In the genomic region with DNA sequence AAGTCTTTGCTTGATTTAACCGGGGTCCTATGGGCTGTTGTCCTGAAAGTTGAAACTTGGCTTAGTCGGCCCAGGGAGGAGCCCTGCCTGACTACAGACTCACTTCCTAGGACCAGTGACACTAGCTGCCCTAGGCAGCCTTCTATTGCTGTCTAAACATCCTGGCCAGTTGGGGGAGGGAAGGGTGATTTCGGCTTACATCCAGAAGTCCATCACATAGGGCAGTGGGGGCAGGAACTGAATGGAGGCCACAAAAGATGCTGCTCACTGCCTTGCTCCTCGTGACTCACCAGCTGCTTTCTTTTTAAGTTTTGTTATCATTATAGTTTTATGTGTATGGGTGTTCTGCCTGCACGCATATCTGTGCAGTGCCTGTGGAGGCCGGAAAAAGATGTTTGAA, we compare ENCODE assay signal across 10 mouse cellular contexts. TPM values are rescaled to one million over a fixed set of nuclear protein-coding genes. Genes with fewer than 3 reads are reported as not detected.
DNase-seq lines count a peak whose midpoint lies in the region; ATAC-seq and TF ChIP-seq lines count a peak whose summit lies in the region.
"Had no signal": no experiment of that assay in that cellular context is flagged by ENCODE, and none has a peak within 500 bp of the region (broad histone marks: within the 10 kb centered on the region; RNA-seq: fewer than 3 reads in every experiment).

No protein-coding gene starts in this region.

- H3K4me2 ChIP-seq in heart, embryonic 12.5 days: no peak overlapping the region
- no peak overlapping the region for H3K4me2 ChIP-seq in heart, postnatal 0 days (ENCODE audit: low read depth, low read length)
- no peak overlapping the region for H3K4me2 ChIP-seq in midbrain, embryonic 11.5 days
- H3K4me2 ChIP-seq: heart, embryonic 15.5 days had no signal

- intact Hi-C loops in left cerebral cortex, postnatal 4 days (cut with DNase I): no loop called here

- H3K9me3 ChIP-seq in heart, embryonic 12.5 days (replicated peaks): peaks cover 4% of the 10 kb centered on the region; the same call in 1 of the 2 replicates
- no peaks in the 10 kb centered on the region for H3K9me3 ChIP-seq in heart, postnatal 0 days (replicated peaks; ENCODE audit: control insufficient read depth, low read length)
- H3K9me3 ChIP-seq in midbrain, embryonic 11.5 days (ENCODE audit: control insufficient read depth, low read length): no peaks in the 10 kb centered on the region
- H3K9me3 ChIP-seq: heart, embryonic 15.5 days had no signal

- H3K27me3 ChIP-seq in heart, embryonic 12.5 days (replicated peaks): no peaks in the 10 kb centered on the region
- no peaks in the 10 kb centered on the region for H3K27me3 ChIP-seq in heart, postnatal 0 days (ENCODE audit: control insufficient read depth, insufficient read depth, low read length)
- H3K27me3 ChIP-seq in midbrain, embryonic 11.5 days (ENCODE audit: control insufficient read depth, insufficient read depth, low read length): no peaks in the 10 kb centered on the region
- H3K27me3 ChIP-seq: heart, embryonic 15.5 days had no signal

- H3K9ac ChIP-seq in heart, embryonic 12.5 days: no peak overlapping the region
- H3K9ac ChIP-seq in heart, postnatal 0 days (replicated peaks; ENCODE audit: low read depth, low read length): no peak overlapping the region
- no peak overlapping the region for H3K9ac ChIP-seq in midbrain, embryonic 11.5 days (ENCODE audit: low read length)
- H3K9ac ChIP-seq: heart, embryonic 15.5 days had no signal

- 72% methylated on average over 6 of the region's 6 CpGs for WGBS in heart, embryonic 12.5 days
- 56% methylated on average over 6 of the region's 6 CpGs for WGBS in heart, postnatal 0 days
- WGBS in midbrain, embryonic 11.5 days: 84% methylated on average over 6 of the region's 6 CpGs

- H3K4me1 ChIP-seq in heart, embryonic 12.5 days (replicated peaks): peaks cover 5% of the 10 kb centered on the region; the same call in 1 of the 2 replicates
- H3K4me1 ChIP-seq in heart, postnatal 0 days (ENCODE audit: control insufficient read depth, insufficient read depth): peaks cover 6% of the 10 kb centered on the region; the same call in 1 of the 2 replicates
- 0 out of 2 replicates have a peak, but pooled peaks cover 2% of the 10 kb centered on the region for H3K4me1 ChIP-seq in midbrain, embryonic 11.5 days (ENCODE audit: control insufficient read depth, insufficient read depth, low read length)
- H3K4me1 ChIP-seq: heart, embryonic 15.5 days had no signal

- peak; percentile 98 for DNase-seq in heart, adult 11 months
- peak; percentile 26 for DNase-seq in heart, postnatal 0 days (ENCODE audit: low spot score)
- DNase-seq in kidney, postnatal 10 days: peak; percentile 84
- DNase-seq in lung, postnatal 25 days (ENCODE audit: low spot score): peak; percentile 84
- DNase-seq in midbrain, embryonic 11.5 days (ENCODE audit: low spot score, missing footprints): no peak
- no peak for DNase-seq in cerebellum, postnatal 10 days
- DNase-seq in left cerebral cortex, postnatal 4 days: no peak
- DNase-seq: cerebellum, adult 18-20 months had no signal

- TF ChIP-seq EP300 in heart, postnatal 0 days (IDR thresholded peaks at IDR 0.05; ENCODE audit: low read depth): no peak

- no peak overlapping the region for H3K4me3 ChIP-seq in heart, embryonic 12.5 days
- no peak overlapping the region for H3K4me3 ChIP-seq in heart, postnatal 0 days (ENCODE audit: low read depth, low read length)
- H3K4me3 ChIP-seq in midbrain, embryonic 11.5 days (ENCODE audit: low read depth, low read length): no peak overlapping the region
- H3K4me3 ChIP-seq: heart, embryonic 15.5 days had no signal

- TF ChIP-seq CTCF in heart, postnatal 0 days (IDR thresholded peaks at IDR 0.05; ENCODE audit: low read depth): no peak

- no peak overlapping the region for H3K27ac ChIP-seq in heart, embryonic 12.5 days (ENCODE audit: poor library complexity, severe bottlenecking)
- H3K27ac ChIP-seq in heart, postnatal 0 days (ENCODE audit: low read depth): peak overlapping the region; percentile 80
- H3K27ac ChIP-seq in midbrain, embryonic 11.5 days (ENCODE audit: low read depth, low read length): no peak overlapping the region
- H3K27ac ChIP-seq: heart, embryonic 15.5 days had no signal

- H3K36me3 ChIP-seq in heart, embryonic 12.5 days: peaks cover 5% of the 10 kb centered on the region; the same call in 1 of the 2 replicates
- no peaks in the 10 kb centered on the region for H3K36me3 ChIP-seq in heart, postnatal 0 days (replicated peaks; ENCODE audit: control insufficient read depth, insufficient read depth, low read length)
- H3K36me3 ChIP-seq in midbrain, embryonic 11.5 days (ENCODE audit: control insufficient read depth, insufficient read depth, low read length): no peaks in the 10 kb centered on the region
- H3K36me3 ChIP-seq: heart, embryonic 15.5 days had no signal

- ATAC-seq in heart, embryonic 12.5 days (ENCODE audit: insufficient number of reproducible peaks, low FRiP score): no peak
- ATAC-seq in heart, postnatal 0 days (ENCODE audit: insufficient read depth, low read depth): peak; percentile 60
- ATAC-seq in midbrain, embryonic 11.5 days (ENCODE audit: low FRiP score): no peak

RNA-seq across cellular contexts. Expression of gene A4galt, which starts 41.6 kb away (rescaled TPM):
- 0.18 TPM in 2 replicates for polyA plus RNA-seq in heart, embryonic 12.5 days (2016; fragmentation: Nextera tagmentation; extraction: Ambion mirVana)
- total RNA-seq in heart, postnatal 0 days (2014; rRNA removed; ENCODE audit: low replicate concordance): 3.0 and 3.2 TPM in 2 replicates
- polyA plus RNA-seq in heart, postnatal 0 days (2015; fragmentation: Nextera tagmentation; extraction: Ambion mirVana): 1.6 and 2.0 TPM in 2 replicates
- polyA plus RNA-seq in midbrain, embryonic 11.5 days (2014; fragmentation: Nextera tagmentation; extraction: Ambion mirVana): 1.4 and 1.6 TPM in 2 replicates
- 1 to 10 TPM; 3.1 to 3.9 TPM for total RNA-seq in left cerebral cortex, postnatal 4 days (2021)

RNA-seq across cellular contexts. Expression of gene Arfgap3, which starts 56.9 kb away (rescaled TPM):
- polyA plus RNA-seq in heart, embryonic 12.5 days (2016; fragmentation: Nextera tagmentation; extraction: Ambion mirVana): 29.4 and 31.6 TPM in 2 replicates
- 86.9 and 112 TPM in 2 replicates for total RNA-seq in heart, postnatal 0 days (2014; rRNA removed; ENCODE audit: low replicate concordance)
- polyA plus RNA-seq in heart, postnatal 0 days (2015; fragmentation: Nextera tagmentation; extraction: Ambion mirVana): 22.4 and 25.4 TPM in 2 replicates
- polyA plus RNA-seq in midbrain, embryonic 11.5 days (2014; fragmentation: Nextera tagmentation; extraction: Ambion mirVana): 36.1 and 37.9 TPM in 2 replicates
- total RNA-seq in left cerebral cortex, postnatal 4 days (2021): 10 to 100 TPM; 27.9 to 30.2 TPM

Comparison
In these comparisons a context has a peak if more than half of its experiments do, and no peak if none do; other contexts are left out.
1. DNase-seq: peak in heart, adult 11 months (single experiment), heart, postnatal 0 days (single experiment), kidney, postnatal 10 days (single experiment) and lung, postnatal 25 days (single experiment); none in midbrain, embryonic 11.5 days (single experiment), cerebellum, postnatal 10 days (0 of 2) and left cerebral cortex, postnatal 4 days (single experiment).